Mouse (Mus musculus) adrenal gland, adult (tissue): Measurements from ENCODE around the gene Popdc3.
A peak's percentile ranks its signal among the peaks of the same experiment; 100 is the strongest.
"Not testable (repeated sequence)": the region's sequence is repeated elsewhere in the genome, so short reads cannot be mapped to it uniquely, and the experiment has no call there.

Experiments used
- DNase-seq, 2 experiments: peaks; one replicate each; pipeline ENCODE4 v3.0.0; 2022 to 2023; ENCODE audit warnings: low spot score in 1 of 2; ENCODE audit not compliant: inconsistent age in 2 of 2

Popdc3 gene

DNA sequence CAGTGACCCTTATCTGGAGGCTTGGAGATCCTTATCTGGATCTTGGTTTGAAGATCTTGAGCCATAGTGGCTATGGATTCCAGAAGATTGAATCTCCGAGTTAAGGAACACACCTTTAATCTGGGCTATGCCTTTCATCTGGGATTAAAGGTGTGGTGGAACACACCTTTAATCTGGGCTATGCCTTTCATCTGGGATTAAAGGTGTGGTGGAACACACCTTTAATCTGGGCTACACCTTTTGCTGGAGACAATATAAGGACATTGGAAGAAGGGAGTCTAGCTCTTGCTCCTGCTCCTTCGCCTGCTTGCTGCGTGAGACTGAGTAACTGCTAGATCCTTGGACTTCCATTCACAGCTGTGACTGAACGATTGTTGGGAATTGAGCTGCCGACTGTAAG is at the start of gene Popdc3:
Popdc3 (plus strand) TSS at position 301 of the 400 bp plus-strand sequence.
- DNase-seq: not testable (repeated sequence)

DNA sequence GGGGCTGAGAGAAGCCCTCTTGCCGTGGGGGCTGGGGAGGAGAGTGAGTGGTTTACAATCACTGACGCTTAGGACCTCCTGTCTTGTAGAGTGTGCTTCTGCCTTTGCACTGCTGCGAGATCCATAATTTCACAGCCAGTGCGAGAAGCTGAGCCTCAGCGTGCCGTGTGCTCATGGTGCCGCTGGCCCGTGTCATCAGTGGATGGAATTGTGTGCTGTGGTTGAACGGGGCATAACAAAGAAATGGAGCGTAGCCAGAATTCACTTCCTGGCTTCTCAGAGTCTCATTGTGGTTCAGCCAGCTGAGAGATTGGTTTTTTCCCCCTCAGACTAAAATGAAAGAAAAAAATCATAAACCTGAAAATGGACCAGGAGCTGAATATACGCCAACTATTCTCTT is 48.8 kb upstream of the Popdc3 start:
- no peak for DNase-seq

DNA sequence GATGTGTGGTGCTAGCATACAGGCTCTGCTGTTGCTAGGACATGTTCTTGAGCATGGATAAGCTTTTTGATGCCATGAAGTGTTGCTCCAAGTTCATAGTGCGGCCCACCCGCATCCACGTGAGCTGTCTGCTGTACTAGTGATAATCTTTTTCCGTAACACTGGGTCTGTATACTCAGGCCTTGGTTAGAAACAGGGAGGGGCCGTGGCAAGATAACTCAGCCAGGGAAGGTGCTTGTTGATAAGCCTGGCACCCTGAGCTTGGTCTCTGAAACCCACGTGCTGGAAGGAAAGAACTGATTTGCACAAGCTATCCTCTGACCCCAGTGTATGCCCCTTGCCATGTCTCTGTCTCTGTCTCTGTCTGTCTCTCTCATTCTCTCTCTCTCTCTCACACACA is 47.9 kb upstream of the Popdc3 start:
- no peak for DNase-seq

DNA sequence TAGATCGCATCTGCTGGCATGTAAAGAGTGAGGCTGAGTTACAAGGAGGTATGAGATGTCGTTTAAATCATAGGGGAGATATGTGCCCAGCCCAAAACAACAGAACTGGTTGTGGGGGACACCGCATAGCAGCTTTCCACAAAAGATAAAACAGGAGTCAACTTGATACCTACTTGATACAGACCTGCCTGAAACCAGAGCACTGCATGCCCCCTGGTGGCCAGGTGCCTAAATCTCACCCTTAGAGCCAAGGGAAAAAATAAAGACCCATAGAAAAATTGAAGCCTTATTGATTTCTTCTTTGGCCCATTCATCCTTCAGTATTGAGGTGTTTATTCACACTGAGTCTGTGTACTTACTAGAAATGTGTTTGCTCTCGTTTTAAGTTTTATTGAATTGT is 45.5 kb upstream of the Popdc3 start:
- DNase-seq: peak; percentile 17 to 62

DNA sequence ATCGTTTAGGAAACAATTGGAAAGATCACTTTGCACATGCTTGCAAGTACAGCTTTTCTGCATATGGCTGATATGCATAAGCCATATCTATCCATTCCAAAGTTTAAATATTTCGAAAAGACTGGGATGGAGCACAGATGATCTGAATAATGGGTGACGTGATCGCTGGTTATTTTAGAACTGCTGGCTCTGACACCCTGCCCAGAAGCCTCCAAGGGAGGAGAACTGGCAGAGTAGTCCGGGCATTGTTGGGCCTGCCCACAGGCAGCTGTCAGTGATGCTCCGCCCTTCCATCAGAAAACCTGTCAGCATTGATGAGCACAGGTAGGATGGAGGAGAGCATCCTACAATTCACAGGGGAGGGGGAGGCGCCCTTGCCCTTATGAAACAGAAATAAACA is 41.1 kb upstream of the Popdc3 start:
- DNase-seq: no peak

DNA sequence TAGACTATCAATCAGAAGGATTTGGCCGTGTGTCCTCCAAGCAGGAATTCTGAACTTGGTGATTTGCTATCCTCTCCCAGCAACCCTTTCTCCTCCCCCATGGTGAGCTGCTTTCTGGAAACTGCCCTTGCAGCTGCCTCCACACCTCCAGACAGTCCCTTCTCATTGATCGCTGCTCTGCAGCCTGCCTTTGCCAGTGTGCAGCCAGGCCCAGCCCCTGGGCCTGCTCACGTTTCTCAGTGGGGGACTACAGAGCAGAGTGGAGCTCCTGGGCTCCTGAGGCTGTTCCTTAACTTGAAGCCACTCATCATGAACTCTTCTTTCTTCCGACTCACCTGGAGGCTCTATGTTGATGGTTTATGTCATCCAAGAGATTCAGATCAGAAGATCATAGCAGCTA is 38.0 kb upstream of the Popdc3 start:
- no peak for DNase-seq

DNA sequence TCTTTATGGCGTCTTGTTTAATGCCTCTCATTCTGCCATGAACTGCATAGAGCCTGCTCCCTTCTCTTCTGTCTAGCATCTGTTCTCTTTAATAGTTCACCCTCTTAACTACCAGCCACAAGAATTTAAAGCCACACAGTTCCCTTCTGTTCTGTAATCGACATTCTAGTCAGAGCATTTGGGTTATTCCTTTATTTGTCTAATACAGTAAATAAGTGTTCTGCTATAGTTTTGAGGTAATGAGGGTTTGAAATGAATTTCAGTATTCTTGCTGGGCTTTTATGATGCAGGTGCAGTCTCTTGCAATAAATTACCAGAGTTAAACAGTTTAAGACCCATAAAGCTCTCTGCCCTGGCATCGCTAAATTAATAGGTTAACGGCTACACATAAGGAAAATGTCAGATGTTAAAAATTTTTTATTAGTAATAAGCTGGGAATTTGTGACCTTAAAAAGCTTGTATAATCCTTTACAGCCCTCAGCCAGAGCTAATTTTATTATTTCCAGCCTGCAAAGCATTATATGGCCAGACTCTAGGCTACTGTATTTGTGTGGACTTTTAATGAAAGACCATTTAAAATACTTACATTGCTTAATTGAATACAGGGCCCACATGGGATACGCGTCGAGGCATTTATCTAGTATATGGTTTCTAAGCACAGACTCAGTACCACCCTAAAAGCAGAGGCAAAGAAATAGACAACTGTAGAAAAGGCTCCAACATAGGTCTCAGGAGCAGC is 37.3 kb upstream of the Popdc3 start:
- no peak for DNase-seq

DNA sequence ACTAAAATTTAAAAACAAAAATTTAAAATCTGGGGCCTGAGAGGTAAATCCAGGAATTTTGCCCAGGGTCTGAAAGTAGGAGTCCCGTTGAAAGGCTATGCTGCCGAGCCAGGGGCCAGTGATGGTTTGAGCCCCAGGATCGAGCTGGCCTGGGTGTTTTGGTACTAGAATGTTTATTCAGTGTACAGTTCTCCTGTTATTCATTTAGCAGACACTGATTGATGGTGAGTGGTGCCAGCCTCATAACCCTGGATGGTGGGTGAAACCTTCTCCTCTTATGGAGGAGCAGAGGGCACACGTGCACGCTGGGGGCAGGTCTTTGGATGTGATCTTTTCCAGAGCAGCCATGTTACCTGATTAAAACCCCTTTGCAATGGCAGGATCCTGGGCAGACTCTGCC is 35.5 kb upstream of the Popdc3 start:
- no peak for DNase-seq

DNA sequence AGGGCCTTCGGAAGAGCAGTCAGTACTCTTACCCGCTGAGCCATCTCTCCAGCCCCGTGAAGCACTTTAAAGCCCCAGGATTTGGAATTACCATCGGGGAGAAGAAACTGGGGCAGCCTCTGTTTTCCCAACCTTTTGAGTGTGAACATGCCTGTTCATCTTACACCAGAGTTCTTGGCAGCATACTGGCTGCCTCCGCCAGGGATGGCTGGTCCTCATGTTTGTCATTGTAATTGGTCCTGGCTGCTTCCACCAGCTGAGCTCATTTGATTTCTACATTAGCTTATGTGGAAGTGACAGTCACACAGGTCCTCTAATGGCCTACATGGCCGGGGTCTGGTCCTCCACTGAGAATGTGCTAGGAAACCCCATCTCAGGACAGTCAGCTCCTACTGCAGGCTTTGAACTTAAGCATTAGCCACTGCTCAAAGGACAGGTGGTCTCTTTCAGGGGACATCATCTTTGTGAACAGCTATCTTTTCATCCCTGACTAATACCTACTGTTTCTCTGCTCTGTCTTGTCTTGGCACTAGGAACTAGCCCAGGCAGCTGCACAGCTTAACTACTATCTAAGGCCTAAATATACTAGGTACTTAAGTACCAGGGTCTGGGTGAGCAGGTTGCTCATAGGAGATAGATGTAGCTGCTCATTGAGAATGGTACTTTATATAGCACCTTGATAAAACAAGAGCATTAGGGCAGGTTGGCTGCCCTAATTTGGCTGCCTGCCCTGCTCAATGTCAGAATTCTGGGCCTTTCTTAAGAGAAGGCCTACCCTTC is 33.7 kb upstream of the Popdc3 start:
- DNase-seq: no peak

DNA sequence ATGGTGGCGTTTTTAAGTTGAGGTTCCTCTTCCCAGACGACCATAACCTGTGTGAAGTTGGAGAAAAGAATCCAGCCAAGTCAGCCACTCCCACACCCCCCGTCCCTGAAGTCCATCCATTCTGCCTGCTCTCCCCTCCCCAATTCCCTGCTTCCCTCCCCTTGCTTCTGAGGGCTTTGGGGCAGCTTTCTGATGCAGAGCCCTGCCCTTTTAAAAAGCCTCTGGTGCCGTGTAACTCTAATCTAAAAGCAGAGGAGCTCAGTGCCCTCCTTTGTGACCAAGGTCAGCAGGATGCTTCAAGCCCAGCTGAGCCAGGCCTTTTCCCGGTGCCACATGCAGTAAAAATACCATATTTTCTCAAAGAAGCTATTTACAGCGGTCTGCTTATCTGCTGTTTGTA is 31.1 kb upstream of the Popdc3 start:
- no peak for DNase-seq

DNA sequence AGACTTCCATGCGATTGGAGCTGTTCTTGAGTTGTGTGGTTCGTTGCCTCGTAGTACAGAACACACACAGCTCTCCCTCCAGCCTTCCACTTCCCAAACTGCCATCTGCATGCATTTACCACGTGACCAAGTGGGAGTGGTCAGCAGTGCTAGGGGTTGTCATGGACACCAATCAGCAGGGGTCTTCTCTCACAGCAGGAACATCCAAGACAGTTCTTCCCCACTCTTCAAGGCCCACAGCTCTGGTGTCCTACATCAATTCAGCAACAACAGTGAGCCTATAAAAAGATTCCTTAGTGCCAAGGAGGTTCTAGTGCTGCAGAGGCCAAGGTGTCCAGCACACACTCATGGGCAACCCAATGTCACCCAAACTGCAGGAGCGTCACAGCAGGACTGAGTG is 26.8 kb upstream of the Popdc3 start:
- DNase-seq: no peak

DNA sequence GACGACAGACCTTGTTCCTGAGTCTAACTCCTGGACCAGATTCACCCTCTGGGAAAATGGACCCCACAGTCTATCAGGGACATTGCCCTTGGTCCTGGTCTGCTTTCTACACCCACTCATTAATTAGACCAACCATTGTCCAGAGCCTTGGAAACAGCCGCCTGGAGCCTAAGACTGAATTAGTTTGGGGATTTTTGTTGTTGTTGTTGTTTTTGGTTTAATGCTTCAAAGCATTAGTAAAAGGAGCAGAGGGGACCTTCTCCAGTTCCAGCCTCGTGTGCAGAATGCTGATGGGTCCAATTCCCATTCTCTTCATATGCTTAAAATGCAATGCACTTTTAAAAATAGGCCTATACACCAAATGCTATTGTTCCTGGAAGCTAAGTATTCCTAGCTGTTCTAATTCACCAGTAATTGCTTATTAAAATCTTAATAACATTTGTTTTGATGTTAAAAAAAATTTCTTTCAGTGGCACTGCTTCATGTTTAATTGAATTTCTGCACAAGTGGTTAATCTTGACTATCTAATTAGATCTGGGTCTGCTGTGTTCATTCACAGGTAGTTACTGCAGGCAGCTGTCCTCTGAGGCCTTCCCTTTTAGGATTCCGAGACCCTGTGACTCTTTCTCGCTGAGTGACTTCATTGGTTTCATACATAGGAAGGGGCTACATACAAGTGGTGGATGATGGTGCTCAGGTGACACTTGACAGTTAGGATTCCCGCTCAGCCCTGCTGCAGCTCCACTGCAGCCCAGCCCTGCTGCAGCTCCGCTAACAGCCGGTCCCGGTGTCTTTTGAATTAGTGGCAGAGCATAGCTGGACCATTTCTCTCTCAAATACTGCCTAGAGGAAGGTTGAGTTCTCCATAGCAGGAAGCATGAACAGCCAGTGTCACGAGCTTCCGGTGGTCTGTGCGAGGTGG is 25.9 kb upstream of the Popdc3 start:
- no peak for DNase-seq

DNA sequence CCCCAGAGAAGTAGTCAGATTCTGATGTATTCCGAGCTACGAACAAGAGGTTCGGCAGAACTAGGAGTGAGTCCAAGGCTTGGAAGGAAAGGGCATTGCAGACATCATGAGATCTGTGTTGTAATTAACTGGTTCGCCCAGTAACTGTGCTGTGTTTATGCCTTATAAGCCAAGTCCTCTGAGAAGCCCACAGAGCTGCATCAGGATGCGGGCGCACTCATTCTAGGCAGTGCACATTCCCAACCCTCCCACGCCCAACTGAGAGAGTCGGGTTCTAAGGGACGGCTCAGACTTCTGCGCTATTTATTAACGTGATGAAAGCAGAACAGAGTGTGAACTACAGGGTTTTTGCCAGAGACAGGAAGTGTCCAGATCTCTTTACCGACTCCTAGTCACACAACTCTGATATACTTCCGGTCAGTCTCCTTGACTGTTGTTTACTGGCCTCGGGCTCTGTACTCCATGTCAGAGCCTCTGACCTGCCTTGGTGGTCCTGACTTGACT is 23.3 kb upstream of the Popdc3 start:
- DNase-seq: no peak

DNA sequence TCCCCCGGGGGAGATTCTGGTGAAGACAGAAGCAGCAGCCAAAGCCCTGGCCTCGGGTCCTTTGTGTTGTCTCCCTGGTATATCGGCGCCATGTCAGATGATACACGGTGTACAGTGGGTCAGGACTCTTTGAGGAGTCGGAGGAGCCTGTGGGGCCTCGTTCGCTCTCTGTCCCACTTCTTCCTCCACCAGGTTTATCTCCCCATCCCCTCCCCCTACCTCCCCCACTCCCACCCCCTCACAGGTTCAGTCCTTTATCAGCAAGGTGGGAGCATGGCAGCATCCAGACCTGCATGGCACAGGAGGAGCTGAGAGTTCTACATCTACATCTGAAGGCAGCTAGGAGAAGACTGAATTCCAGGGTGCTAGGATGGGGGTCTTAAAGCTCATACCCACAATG is 12.0 kb upstream of the Popdc3 start:
- no peak for DNase-seq

DNA sequence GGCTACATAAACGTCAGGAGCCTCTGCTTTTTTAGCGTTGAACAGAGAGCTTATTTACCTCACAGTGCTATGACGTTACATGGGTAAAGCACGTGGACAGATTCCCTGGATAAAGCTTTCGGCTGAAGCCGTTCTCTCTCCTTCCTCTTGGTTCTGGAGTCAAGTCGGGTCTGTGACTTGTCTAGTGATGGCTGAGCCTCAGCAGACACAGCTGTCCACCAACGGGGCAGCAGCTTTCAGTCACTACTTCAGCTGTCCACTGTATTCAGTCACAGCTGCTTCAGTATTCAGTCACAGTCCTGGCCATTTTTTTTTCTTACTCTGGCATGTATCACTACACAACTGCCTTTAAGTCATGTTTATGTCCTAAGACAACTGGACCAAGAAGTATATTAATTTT is 4.0 kb upstream of the Popdc3 start:
- DNase-seq: no peak

DNA sequence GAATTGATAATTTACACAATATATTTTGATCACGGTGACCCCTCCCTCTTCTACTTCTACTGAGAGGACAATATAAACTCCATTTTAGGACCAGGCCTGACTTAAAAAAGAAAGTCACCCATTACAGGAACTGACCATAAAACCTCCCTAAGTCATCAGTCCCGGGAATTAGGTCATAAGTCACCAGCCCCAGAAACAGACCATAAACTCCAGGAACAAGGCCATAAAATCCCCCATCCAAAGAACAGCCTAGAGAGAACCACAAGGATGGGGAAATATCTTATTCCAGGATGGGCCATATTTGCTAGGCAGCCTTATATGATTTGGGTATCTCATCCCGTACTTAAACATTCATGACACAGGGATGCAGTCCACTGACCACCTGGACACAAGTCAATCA is 3.6 kb upstream of the Popdc3 start:
- no peak for DNase-seq

DNA sequence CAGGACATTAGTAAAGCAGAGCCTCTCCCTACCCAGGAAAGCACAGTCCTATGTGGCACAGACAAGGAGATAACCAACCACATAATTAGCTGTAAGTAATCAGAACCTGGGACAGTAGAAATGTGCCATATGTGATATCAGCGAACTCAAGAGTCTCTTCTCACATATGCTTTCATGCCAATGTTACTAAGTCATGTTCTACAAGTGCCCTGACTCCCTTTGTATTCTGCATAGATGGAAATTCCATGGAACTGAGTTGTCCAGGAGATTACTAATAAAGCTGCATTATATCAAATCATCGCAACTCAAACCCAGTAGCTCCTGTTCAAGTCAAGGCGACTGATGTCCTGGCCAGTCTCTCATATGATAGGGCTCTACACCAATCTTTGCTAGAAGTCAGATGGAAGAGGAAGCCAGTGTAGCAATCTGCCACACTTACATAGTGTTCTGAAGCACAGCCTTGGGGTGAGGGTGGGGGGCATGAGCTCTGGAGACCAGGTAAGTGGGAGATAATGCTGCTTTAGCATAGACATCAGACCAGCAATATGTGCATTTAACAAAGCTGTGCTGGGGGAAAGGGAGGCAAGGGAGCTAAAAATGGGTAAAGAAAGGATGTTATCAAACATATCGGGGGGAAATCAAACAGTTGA is 2.9 kb downstream of the Popdc3 start:
- no peak for DNase-seq

DNA sequence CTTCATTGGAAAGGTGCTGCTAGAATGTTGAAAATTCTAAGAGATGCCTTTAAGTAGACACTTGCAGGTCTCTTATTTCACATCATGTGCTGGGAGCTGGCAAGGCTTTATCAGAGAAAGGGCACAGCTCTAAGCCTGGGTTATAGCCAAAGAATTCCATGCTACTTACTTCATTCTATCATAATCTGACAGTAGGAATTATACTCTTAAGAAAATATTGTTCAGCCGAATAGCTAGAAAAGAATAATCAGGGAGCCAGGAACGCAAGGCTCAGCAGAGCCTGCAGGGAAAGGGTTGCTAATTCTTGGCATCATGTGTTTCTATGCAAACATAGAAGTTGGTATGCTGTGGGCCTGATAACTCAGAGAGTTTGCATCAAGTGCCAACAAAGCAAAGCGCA is 3.4 kb downstream of the Popdc3 start:
- peak in 1 of 2 experiments; percentile 16 for DNase-seq

DNA sequence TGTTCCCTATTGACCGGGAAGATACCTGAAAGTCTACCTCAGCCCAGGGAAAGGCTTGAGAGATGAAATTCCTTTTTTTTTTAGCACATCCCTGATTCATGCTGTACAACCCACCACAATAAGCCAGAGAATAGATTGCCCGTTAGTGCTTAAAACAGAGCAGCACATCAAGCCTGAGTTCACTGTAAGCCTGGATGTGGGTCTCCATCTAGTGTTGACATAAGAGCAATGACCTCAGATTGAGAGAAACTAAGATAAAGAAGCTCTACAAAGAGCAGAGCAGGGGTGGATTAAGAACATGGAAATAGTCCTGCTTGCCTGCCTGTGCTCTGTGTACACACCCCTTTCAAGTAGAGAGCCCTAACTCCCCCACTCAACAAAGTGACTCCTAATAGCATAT is 7.6 kb downstream of the Popdc3 start:
- no peak for DNase-seq

DNA sequence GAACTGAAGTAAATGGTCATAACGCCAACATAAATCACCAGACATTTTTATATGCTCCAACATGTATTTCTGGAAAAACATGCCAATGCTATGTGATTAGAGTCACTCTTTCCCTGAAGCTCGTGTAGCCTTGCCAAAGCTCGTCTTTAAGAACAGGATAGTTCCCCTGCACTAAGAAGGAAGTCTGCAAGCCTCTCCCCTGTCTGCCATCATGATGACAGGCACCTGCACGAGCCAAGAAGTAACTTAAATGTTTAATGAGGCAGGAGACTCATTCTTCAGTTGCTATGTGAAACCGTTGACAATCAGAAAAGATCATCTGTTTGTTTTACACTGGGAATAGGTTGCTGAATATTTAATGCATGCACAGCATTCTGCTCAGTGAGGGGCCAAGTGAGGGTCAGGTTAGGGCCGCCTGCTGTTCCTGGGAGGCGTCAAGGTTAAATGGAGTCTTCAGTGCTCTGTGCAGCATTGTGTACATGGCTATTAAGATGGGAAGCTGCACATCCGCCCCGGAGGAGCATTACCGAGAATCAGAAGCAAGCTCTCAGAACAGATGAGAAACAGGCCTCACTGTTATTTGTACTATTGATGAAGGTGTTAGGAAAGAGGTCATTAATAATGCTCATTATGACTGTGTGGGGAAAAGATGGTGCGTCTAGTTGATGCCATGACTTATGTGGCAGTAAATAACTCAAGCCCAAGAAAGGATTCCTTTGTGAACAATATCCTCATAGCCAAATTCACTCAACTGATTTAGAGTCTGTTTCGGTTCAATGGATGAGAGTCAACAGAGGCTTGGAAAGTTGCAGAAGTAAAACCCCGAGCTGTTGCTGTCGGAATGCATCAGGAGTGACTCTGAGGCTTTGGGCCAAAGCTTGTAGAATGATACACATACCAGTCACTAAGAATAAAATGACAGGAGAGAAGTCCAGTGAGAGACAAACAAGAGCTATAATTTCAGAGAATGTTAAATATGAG is 15.7 kb downstream of the Popdc3 start:
- no peak for DNase-seq
